Mouse (Mus musculus) liver, embryonic 12.5 days (tissue): ENCODE measurements at regions not wholly inside any gene's neighbourhood (a gene's known extent, or its start where the extent isn't known, plus 50 kb on each side); places are given as distances from the start of the nearest gene placed in this dataset. TPM values are rescaled to one million over a fixed set of nuclear protein-coding genes. Genes with fewer than 3 reads are reported as not detected.
A peak's percentile ranks its signal among the peaks of the same experiment; 100 is the strongest.

Experiments
- ATAC-seq: fragments of 200-750 bp; cut with Nextera tagmentation; 2 replicates; pipeline ENCODE4 v1.8.0; 2017; ENCODE audit warnings: moderate number of reproducible peaks, mild to moderate bottlenecking, moderate library complexity
- H3K27ac ChIP-seq: fragments of 300-500 bp; sonication (generic); 2 replicates; pipeline ENCODE4 v1.5.1; 2016; ENCODE audit warnings: mild to moderate bottlenecking
- H3K27me3 ChIP-seq: fragments of 300-500 bp; sonication (generic); replicated peaks from 2 replicates; pipeline ENCODE4 v1.6.1; 2016; ENCODE audit warnings: mild to moderate bottlenecking, moderate library complexity
- H3K36me3 ChIP-seq: fragments of 300-500 bp; sonication (generic); 2 replicates; pipeline ENCODE4 v1.6.1; 2016; ENCODE audit warnings: mild to moderate bottlenecking, moderate library complexity
- H3K4me1 ChIP-seq: fragments of 300-500 bp; sonication (generic); 2 replicates; pipeline ENCODE4 v1.6.1; 2016
- H3K4me2 ChIP-seq: fragments of 300-500 bp; sonication (generic); 2 replicates; pipeline ENCODE4 v1.6.1; 2016; ENCODE audit warnings: mild to moderate bottlenecking, moderate library complexity
- H3K4me3 ChIP-seq: fragments of 300-500 bp; sonication (generic); 2 replicates; pipeline ENCODE4 v1.5.1; 2016; ENCODE audit warnings: mild to moderate bottlenecking, moderate library complexity
- H3K9ac ChIP-seq: fragments of 300-500 bp; sonication (generic); 2 replicates; pipeline ENCODE4 v1.6.1; 2016; ENCODE audit warnings: mild to moderate bottlenecking, moderate library complexity
- H3K9me3 ChIP-seq: fragments of 300-500 bp; sonication (generic); replicated peaks from 2 replicates; pipeline ENCODE4 v1.6.1; 2016; ENCODE audit warnings: mild to moderate bottlenecking, moderate library complexity
- WGBS: fragments of 180-500 bp; shearing (Covaris S2); methylation state at CpG from one replicate; pipeline ENCODE4 v1.1.7; 2016; ENCODE audit not compliant: insufficient replicate concordance; 5-methylcytosine and 5-hydroxymethylcytosine counted together
- microRNA-seq: library from miRNA; unstranded; fragments of <30 nt; microRNA quantifications from one replicate; pipeline ENCODE4, GENCODE M21; 2017

DNA sequence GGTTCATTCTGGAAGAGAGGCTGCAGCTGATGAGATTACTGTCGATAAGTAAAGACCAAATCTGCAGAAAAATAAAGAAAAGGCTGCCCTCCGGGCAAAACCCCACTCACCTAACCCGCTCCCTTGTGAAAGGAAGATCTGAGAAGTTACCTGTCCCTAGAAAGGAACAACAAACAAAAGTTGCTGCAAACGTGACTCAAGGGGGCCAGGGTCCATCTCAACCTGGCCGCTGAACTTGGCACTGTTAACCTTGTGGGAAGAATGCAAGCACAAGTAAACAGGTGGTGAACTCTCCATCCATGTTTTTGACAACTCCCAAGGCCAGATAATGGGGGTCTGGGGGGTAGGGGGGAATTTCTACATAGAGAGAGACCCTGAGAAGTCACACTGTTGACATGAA, 58.7 kb upstream of the Klf3 start:
- Histone ChIP-seq H3K4me1 (peaks cover 20% of the 10 kb centered on the region; the same call in 1 of the 2 replicates), H3K36me3 (no peaks in the 10 kb centered on the region), H3K4me2 (no peak overlapping the region), H3K9ac (no peak overlapping the region), H3K4me3 (no peak overlapping the region), H3K27ac (no peak overlapping the region), H3K27me3 (no peaks in the 10 kb centered on the region), H3K9me3 (no peaks in the 10 kb centered on the region)
- ATAC-seq, result no peak
- whole genome bisulfite sequencing, result 79% methylated on average over 5 of the region's 5 CpGs

DNA sequence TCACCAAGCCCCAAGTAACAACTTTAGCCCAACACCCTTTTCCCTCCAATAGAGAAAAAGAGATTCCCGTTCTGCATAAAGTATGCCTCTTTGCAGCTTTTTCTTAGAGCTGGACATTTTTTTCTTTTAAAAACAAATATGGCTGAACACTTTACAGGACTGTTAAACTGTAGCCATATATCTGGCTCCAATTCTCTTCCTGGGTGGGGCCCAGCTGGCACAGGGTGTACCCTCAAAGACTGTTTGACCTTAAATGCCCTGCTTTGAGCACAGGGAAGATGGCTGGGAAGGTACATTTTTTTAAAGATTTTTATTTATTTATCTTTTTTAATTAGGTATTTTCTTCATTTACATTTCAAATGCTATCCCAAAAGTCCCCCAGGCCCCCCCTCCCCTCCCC, 55.7 kb upstream of the Klf3 start:
- Histone ChIP-seq H3K4me1 (peaks cover 32% of the 10 kb centered on the region), H3K27me3 (no peaks in the 10 kb centered on the region), H3K27ac (no peak overlapping the region), H3K4me3 (no peak overlapping the region), H3K9me3 (no peaks in the 10 kb centered on the region), H3K36me3 (no peaks in the 10 kb centered on the region), H3K4me2 (no peak overlapping the region), H3K9ac (no peak overlapping the region)
- ATAC-seq, result no peak
- 79% methylated on average over 1 of the region's 1 CpGs for WGBS

DNA sequence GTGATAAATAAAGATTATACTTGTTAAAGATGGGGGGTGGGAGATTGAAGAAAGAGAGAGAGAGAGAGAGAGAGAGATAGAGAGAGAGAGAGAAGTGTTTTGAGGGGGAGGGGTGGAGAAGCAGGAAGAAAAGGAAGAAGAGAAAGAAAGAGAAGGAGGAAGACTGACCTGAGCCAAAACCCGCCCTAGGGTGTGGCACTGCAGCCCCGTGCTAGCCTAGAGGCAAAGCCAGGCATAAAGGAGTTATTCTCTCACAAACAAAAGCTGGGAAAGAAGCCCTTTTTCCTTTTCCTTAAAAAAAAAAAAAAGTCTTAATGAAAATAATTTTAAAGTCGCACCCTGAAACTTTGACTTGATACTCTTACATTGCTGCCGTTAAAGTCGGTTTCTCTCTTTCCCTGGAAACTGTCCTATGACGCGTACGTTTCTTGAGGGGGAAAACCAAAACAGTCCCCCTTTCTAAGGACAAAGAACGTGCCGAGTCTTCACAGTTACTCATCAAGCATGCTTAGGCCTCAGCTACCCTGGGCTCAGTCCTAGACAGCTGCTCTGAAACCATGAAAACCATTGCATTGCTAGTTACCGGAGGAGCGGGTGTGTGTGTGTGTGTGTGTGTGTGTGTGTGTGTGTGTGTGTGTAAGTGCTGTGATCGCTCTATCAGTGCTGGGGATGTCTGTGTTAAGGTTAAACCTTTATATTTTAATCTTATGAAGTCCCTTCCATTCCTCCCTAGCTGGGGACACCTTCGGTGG, 53.6 kb upstream of the Klf3 start:
- Histone ChIP-seq H3K27ac (no peak overlapping the region), H3K36me3 (no peaks in the 10 kb centered on the region), H3K9ac (no peak overlapping the region), H3K4me1 (peaks cover 39% of the 10 kb centered on the region), H3K9me3 (no peaks in the 10 kb centered on the region), H3K27me3 (no peaks in the 10 kb centered on the region), H3K4me2 (no peak overlapping the region), H3K4me3 (no peak overlapping the region)
- no peak for ATAC-seq
- WGBS, result 67% methylated on average over 13 of the region's 14 CpGs

DNA sequence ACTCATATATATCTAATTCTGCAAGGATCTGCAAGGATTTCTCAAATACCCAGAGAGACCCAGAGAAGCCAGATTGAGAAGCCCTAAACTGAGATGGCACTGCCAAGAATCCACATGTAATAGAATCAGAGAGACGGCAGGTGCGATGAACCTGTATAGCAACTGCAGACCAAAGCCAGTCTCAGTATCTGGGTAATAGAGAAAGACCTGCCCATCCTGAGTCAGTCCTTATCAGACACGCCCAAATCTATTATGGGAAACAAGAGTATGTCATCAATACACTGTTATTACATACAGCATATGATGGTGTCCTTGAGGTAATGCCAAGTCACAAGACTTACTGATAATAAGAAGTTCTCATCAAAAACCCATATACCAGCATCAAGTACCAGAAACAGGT, 52.8 kb upstream of the Klf3 start:
- 79% methylated on average over 3 of the region's 3 CpGs for WGBS
- H3K4me1 ChIP-seq, result peaks cover 36% of the 10 kb centered on the region
- H3K27me3 ChIP-seq, result no peaks in the 10 kb centered on the region
- no peaks in the 10 kb centered on the region for H3K36me3 ChIP-seq
- no peak overlapping the region for H3K4me3 ChIP-seq
- H3K9ac ChIP-seq, result no peak overlapping the region
- H3K27ac ChIP-seq, result no peak overlapping the region
- no peak for ATAC-seq
- no peaks in the 10 kb centered on the region for H3K9me3 ChIP-seq
- no peak overlapping the region for H3K4me2 ChIP-seq

GRCm38 (mm10) chr5:64750976-64751656, 52.1 kb upstream of the Klf3 start:
- Histone ChIP-seq H3K9me3 (no peaks in the 10 kb centered on the region), H3K4me2 (no peak overlapping the region), H3K4me1 (peaks cover 36% of the 10 kb centered on the region), H3K4me3 (no peak overlapping the region), H3K27me3 (no peaks in the 10 kb centered on the region), H3K27ac (no peak overlapping the region), H3K9ac (no peak overlapping the region), H3K36me3 (no peaks in the 10 kb centered on the region)
- no peak for ATAC-seq
- WGBS, result 49% methylated on average over 7 of the region's 7 CpGs

DNA sequence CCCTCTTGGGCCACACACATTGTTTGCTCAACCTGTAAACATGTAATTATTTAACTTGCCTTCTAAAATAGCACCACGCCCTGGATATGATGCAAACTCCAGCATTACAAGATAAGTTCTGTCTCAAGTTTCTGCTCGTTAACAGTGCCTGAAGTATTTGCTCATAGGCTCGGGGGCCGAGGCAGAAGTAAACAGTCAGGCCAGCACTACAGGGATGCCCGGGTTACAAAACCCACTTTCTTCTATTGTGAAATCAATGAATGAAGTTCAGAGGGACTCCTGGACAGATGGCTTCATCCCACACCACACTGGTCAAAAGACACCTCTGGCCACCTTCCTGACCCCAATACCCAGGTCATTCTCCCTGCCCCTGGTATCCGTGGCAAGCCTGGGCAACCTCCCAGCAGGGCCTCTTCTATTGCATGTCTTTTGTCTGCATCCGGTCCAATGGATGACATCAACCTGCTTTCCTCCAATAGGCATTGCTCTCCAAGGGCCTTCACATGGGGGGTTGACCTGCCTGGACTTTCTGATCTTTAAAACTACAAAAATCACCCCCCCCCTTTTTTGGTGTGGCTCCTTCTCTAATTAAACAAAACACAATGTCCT, 49.9 kb upstream of the Klf3 start:
- WGBS, result 63% methylated on average over 7 of the region's 7 CpGs
- H3K36me3 ChIP-seq, result no peaks in the 10 kb centered on the region
- peaks cover 35% of the 10 kb centered on the region for H3K4me1 ChIP-seq
- H3K9ac ChIP-seq, result no peak overlapping the region
- ATAC-seq, result 0 out of 2 replicates have a peak, but pooled peaks have one; percentile 35
- no peak overlapping the region for H3K4me3 ChIP-seq
- H3K4me2 ChIP-seq, result no peak overlapping the region
- H3K27me3 ChIP-seq, result no peaks in the 10 kb centered on the region
- H3K9me3 ChIP-seq, result no peaks in the 10 kb centered on the region
- no peak overlapping the region for H3K27ac ChIP-seq

Small RNA genes in the stretch of these regions (microRNA-seq; reads per million reads assigned to microRNA genes)
- gene Gm25306, result not detected
